Mouse (Mus musculus) midbrain, embryonic 12.5 days (tissue): Measurements from ENCODE around the gene Ndufa9. TPM values are rescaled to one million over a fixed set of nuclear protein-coding genes. Genes with fewer than 3 reads are reported as not detected.

Experiments
- polyA plus RNA-seq: library from polyadenylated mRNA; unstranded; fragments of >200 nt; fragmentation: Nextera tagmentation; extraction: Ambion mirVana; gene quantifications from 2 replicates; pipeline ENCODE4 v1.2.1, GENCODE M21; 2016

Ndufa9 gene
- polyA plus RNA-seq, 1 experiment from 2014 or later, result 165 TPM

Other genes with a start within 250 kb of the Ndufa9 start
- 2.9 and 3.2 TPM in 2 replicates for gene Kcna1, start 202.8 kb downstream of the Ndufa9 start, polyA plus RNA-seq
- gene Kcna6, start 108.5 kb downstream of the Ndufa9 start, polyA plus RNA-seq, result 7.4 and 7.7 TPM in 2 replicates
- 0.06 and 0.16 TPM in 2 replicates for gene Akap3, start 4.0 kb upstream of the Ndufa9 start, polyA plus RNA-seq
- not detected in 2 replicates for gene Dyrk4, start 72.7 kb upstream of the Ndufa9 start, polyA plus RNA-seq
- gene Rad51ap1, start 90.5 kb upstream of the Ndufa9 start, polyA plus RNA-seq, result 56.2 and 56.7 TPM in 2 replicates
- gene D6Wsu163e, start 90.8 kb upstream of the Ndufa9 start, polyA plus RNA-seq, result 20.2 and 24.7 TPM in 2 replicates
- gene Fgf6, start 166.4 kb upstream of the Ndufa9 start, polyA plus RNA-seq, result not detected in 2 replicates
- gene Fgf23, start 223.8 kb upstream of the Ndufa9 start, polyA plus RNA-seq, result not detected in 2 replicates